Mouse (Mus musculus): ENCODE results near the gene Rae1. TPM values are rescaled to one million over a fixed set of nuclear protein-coding genes. Genes with fewer than 3 reads are reported as not detected.

Rae1 gene
- total and polyA plus RNA-seq, 3 experiments: 61.7 to 123 (median 68.7) TPM

- DNase-seq: peak; percentile 65
Observed at GRCm38 (mm10) chr2:172996207-172996606, 3.7 kb upstream of the Rae1 start.

DNA sequence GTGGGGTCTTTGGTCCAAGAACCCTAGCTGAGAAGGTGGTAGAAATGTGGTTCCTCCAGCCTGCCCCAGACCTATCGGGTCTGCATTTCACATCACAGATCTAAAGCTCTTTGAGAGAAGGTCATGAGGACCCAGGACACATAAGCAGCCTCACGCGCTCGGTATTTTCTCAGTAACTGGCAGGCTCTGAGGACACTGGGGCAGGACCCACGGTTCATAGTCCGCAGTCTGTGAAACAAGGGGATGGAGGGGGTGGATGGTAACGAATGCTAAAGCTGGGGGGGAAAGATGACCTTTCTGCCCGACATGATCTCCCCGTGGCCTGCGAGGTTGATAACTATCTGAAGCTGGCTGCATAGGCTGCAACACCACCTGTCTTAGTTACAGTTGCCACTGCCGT lies 2.2 kb upstream of the Rae1 start:
- DNase-seq: no peak

GRCm38 (mm10) chr2:172998478-172998877 lies 1.4 kb upstream of the Rae1 start:
- DNase-seq: no peak

DNA sequence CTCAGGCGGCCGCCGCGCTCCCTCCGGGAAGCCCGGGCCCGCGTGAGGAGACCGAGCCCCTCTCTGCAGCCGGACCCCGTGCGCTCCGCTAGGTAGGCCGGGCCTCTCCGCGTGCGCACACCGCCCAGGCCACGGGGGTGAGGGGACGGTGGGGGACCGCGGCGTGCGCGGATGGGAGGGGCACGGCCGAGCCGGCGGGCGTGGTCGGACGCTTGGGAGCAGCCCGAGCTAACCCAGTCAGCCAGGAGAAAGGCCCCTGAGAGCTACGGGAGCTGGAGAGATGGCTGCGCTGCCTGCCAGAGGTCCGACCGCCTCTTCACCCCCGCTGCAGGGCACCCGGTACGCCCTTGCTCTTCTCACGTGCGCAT lies 352 bp downstream of the Rae1 start:
- DNase-seq: no peak

DNA sequence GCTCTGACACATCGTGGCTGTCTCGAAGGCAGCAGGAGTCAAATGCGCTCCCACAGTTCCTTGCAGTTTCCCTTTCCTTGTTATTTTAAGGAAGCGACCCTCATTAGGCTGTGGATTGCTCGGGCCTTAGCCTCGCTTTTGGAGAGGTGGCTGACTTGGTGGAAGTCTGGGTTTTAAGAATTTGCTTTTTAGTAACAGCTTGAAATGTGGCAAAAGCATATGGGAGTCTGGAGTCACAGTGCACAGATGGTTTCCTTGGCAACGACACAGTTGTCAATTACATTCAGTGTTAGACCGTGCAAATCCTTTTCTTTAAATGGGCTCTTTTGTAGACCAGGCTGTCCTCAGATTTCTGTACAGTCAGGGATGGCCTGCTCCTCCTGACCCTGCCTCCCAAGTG lies 1.0 kb downstream of the Rae1 start:
- no peak for DNase-seq

DNA sequence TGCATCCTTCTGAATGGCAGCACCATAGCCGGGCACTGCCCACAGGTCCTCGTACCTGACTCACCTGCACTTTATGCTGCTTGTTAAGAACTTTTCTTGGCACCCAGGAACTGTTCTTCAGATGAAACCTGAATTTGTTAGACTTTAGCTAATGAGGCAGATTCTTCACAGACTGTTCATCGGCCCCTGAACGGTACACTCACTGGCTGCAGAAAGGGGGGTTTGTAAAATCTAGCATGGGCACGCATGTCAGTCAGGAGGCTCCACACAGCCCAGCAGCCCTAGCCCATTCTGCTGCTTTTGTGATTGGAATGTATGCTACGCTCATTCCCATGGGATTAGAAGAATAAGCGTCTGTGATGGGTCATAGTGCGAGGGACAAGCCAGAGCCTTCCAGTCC lies 3.8 kb downstream of the Rae1 start:
- DNase-seq: no peak

DNA sequence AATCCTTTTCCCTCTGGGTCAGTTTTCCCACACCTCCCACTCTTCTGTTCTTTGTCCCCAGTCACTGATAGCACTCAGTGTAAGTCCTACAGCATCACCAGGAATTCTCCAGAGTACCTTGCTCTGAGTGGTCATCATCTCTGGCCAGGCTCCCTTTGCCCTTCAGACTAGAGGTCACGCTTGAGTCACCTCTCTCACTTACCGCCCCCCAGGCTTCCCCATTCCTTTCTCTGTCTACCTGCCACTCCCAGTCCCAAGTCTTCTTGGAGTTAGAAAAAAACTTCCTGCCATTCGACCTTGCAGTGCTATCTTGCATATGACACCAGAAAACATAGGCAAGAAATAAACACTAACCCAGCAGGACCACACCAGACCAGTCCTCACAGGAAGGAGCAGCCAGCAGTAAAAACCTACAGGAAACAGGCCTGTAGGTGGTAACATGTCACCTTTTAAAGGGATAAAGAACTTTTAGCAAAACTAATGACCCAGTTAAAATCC lies 10.4 kb downstream of the Rae1 start:
- no peak for DNase-seq

DNA sequence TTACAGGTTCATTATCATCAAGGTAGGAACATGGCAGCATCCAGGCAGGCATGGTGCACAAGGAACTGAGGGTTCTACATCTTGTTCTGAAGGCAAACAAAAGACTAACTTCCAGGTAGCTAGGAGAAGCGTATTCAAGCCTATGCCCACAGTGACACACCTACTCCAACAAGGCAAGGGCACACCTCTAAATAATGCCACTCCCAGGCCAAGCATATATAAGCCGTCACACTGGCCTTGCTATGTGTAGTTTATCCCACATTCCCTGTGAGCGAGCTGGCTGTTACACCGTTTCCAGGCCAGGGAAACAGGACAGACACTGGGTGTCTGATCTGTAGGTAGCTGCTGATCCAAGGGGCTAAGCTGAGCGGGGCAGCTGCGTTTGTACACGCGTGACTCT lies 11.5 kb downstream of the Rae1 start:
- no peak for DNase-seq

DNA sequence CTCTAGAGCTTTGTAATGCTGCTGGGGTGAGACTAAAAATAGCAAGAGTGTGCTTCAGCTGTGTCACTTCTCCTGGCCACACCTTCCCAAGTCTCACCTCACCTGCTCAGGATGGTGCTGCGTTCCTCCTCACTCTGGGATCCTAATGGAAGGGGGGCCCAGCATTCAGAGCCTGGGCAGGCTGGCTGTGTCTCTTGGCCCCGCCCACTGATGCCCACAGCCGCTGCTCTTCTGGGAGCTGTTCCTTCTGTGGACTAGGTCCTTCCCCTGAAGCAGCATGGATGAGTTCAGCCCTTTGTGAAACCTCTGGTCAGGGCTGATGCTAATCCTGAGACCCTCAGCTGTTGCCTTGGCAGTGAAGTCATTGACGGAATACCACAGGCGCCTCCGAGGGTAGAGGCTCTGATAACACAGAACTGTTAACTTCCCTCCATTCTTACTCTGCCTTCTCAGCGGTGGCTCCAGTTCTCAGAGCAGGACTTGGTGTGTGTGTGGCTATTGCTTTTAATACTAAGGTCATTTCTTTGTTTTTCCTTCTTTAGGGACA lies 14.9 kb downstream of the Rae1 start:
- DNase-seq: no peak

DNA sequence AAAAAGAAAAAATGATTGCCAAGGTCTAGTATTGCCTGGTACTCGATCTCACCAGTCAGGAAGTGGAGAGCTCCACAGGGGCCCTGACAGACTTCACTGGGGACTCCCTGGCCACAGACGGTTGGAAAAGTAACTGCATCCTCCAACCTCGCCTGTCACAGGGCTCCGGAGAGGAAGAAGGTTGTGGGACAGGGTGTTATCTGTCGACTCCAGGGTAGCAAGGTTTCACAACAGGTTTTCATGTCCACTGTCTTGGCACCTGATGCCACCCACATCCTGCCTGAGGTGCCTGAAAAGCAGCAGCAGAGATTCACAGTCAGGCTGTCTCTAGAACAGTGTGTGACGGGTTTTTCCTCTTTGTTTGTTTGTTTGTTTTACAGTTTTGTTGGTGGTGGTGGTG lies 18.0 kb downstream of the Rae1 start:
- no peak for DNase-seq

DNA sequence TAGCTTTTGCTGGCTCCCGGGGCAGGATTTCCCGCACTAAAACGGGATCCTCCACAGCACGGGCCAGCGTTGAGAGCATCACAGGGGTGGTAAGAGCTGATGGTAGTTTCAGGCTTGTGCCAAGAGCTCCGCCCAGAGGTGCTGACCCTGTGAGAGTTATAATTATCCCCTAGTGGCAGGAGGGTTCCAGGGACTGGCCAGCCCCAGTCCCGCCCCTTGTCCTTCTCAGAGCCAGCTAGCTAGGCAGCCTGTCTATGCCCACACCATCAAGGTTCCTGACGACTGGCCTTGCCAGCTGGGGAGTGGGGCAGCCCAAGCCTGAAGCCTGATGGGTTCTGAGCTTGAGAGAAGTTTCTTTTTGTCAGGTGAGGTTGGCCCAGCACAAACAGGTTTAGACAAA lies 18.7 kb downstream of the Rae1 start:
- peak; percentile 92 for DNase-seq

- no peak for DNase-seq
Observed at GRCm38 (mm10) chr2:173019322-173019721, 19.4 kb downstream of the Rae1 start.

- peak; percentile 95 for DNase-seq
Observed at GRCm38 (mm10) chr2:173019790-173020189, 19.9 kb downstream of the Rae1 start.

- DNase-seq: no peak
Observed at GRCm38 (mm10) chr2:173020430-173020829, 20.5 kb downstream of the Rae1 start, which contains the start of gene Rbm38. Rbm38 (plus strand) TSS chr2:173020498.

GRCm38 (mm10) chr2:173021633-173022055 lies 21.7 kb downstream of the Rae1 start:
- DNase-seq: peak; percentile 93

GRCm38 (mm10) chr2:173022056-173022681 lies 22.3 kb downstream of the Rae1 start:
- peak; percentile 63 for DNase-seq

- DNase-seq: no peak
Observed at GRCm38 (mm10) chr2:173022813-173023212, 22.9 kb downstream of the Rae1 start.

DNA sequence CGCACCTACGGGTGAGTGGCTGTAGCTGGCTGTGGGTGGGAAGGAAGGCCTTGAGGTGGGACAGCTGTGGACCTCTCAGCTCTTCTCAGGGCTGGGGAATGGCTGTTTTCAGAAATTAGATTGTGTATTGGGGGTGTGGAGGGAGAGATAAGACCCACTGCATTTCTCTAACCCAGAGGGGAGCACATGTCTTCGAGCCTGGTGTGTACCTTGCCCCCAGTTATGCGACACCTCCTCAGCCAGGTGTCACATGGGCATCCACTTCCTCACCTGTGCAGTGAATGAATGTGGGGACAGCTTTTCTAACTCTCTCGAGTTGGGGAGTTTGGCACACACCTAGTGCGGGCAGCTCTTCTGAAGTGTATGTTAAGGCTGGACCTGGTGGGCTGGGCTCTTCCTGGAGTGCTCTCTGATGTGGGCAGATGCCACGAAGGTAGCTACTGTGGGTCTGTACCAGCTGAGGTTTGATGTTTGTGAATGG lies 23.5 kb downstream of the Rae1 start:
- no peak for DNase-seq

GRCm38 (mm10) chr2:173023966-173024365 lies 24.0 kb downstream of the Rae1 start:
- no peak for DNase-seq

GRCm38 (mm10) chr2:173024392-173024791 lies 24.5 kb downstream of the Rae1 start:
- DNase-seq: no peak

GRCm38 (mm10) chr2:173024938-173025337 lies 25.0 kb downstream of the Rae1 start:
- DNase-seq: no peak

DNA sequence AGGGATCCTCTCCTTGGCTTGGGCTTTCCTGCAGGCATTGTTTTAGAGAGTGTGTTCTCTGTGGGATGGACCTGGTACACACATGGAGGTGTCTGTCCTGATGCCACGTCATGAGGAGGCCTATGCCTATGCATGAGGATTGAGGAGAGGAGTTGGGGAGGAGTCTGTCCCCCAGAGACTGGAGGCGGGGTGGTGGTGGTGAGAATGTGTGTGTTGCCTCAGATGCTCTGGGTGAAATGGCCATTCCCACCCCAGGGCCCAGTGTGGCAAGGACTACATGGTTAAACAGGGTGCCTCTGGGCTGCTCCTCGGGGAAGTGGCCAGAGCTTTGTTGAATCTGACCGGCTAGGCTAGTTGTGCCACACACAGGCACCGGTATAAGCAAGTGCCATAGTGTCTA lies 26.4 kb downstream of the Rae1 start:
- no peak for DNase-seq

GRCm38 (mm10) chr2:173026688-173027131 lies 26.8 kb downstream of the Rae1 start:
- DNase-seq: no peak
